Mouse (Mus musculus): Measurements from ENCODE around the gene Kif6. TPM values are rescaled to one million over a fixed set of nuclear protein-coding genes. Genes with fewer than 3 reads are reported as not detected.

Kif6 gene
- polyA plus RNA-seq, 1 experiment from 2014 or later: 3.1 TPM

DNA sequence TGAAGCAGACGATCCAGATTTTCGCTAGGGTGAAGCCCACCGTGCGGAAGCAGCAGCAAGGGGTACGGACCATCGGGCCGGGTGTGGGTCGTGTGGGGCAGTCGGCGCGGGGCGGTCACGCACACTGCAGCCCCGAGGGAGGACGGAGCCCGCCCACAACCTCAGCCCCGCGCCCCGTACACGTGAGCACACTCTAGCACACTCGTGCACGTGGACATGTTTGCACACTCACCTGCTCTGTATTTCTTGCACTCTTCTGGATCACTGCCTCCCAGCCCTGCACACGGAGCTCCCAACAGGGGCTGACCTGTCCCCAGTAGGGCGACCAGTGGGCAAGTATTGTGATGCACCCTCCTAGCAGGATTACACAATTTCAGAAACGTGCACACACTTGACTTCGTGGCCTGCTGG is 310 bp downstream of the Kif6 start:
- Histone ChIP-seq H3K9me3 (replicated peaks; ENCODE audit: control insufficient read depth, low read length) (no peaks in the 10 kb centered on the region), H3K27ac (replicated peaks; ENCODE audit: low read depth, low read length) (no peak overlapping the region), H3K4me3 (ENCODE audit: low read depth, low read length) (peak overlapping the region; percentile 64), H3K4me2 (ENCODE audit: low read depth, low read length) (peak overlapping the region; percentile 91), H3K9ac (replicated peaks; ENCODE audit: low read length) (peak overlapping the region; percentile 63), H3K36me3 (replicated peaks; ENCODE audit: control insufficient read depth, insufficient read depth, low read depth, low read length) (no peaks in the 10 kb centered on the region), H3K27me3 (ENCODE audit: control insufficient read depth, insufficient read depth, low read length) (no peaks in the 10 kb centered on the region), H3K4me1 (ENCODE audit: control insufficient read depth, insufficient read depth, low read length) (no peaks in the 10 kb centered on the region)
- ATAC-seq (replicated peaks; ENCODE audit: insufficient number of reproducible peaks, low FRiP score, low TSS enrichment, low read depth) (peak; percentile 86), DNase-seq (ENCODE audit: low spot score) (no peak)
- WGBS: under 1% methylated on average over 26 of the region's 26 CpGs

DNA sequence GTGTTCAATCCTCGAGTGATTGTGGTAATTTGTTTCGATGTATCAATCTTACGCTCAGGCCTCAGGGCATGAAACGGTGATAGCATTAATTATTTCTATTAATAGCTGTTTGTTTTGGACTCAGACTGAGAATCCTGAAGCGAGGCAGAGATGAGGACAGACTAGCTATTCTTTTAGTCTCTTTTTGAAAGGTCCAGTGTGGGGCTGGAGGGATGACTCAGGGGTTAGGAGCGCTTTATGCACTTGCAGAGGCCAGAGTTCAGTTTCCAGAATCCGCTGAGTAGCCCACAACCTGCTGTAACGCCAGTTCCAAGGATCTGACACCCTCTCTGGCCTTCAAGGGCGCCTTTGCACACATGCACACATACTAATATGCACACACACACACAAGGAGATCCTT is 9.6 kb downstream of the Kif6 start:
- Histone ChIP-seq H3K9ac (replicated peaks; ENCODE audit: low read length) (no peak overlapping the region), H3K27me3 (ENCODE audit: control insufficient read depth, insufficient read depth, low read length) (no peaks in the 10 kb centered on the region), H3K9me3 (replicated peaks; ENCODE audit: control insufficient read depth, low read length) (no peaks in the 10 kb centered on the region), H3K4me1 (ENCODE audit: control insufficient read depth, insufficient read depth, low read length) (no peaks in the 10 kb centered on the region), H3K4me3 (ENCODE audit: low read depth, low read length) (no peak overlapping the region), H3K4me2 (ENCODE audit: low read depth, low read length) (no peak overlapping the region), H3K36me3 (replicated peaks; ENCODE audit: control insufficient read depth, insufficient read depth, low read depth, low read length) (no peaks in the 10 kb centered on the region), H3K27ac (replicated peaks; ENCODE audit: low read depth, low read length) (no peak overlapping the region)
- ATAC-seq (replicated peaks; ENCODE audit: insufficient number of reproducible peaks, low FRiP score, low TSS enrichment, low read depth): no peak
- WGBS: 53% methylated on average over 9 of the region's 9 CpGs
- no peak for DNase-seq (ENCODE audit: low spot score)

DNA sequence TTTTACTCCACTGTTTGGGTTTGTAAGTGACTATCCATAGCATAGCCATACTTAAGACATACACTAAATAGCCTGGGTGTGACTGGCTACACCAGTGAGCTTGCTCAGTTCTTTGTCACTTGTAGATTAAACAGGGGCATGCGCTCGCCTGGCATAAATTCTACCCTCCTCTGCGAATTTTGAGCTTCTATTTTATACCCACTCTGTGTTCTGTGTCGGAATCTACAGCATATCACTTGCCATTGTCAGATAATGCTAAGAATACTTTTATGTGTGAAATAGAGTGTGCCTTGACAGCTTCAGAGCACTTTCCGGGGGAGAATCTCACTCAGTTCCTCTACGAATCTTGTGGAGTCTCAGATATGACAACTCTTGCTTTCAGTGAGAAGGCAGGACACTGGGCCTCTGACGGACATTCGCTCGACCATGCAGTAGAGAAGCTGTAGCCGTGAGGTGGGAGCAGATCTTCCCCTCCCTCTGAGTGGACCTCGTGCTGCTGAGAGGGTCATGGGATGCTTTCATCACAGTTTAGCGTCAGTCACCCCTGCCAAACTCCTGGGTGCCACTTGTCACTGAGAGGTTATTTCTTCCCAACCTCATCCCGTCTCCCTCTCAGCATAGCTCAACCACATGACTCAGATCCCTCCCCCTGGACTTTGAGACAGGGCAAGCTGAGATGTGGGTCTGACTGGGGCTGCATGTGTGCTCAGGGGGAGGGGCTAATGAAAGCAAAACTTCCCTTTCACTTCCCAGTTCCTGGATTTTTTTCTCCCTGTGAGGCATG is 12.3 kb downstream of the Kif6 start:
- Histone ChIP-seq H3K36me3 (replicated peaks; ENCODE audit: control insufficient read depth, insufficient read depth, low read depth, low read length) (no peaks in the 10 kb centered on the region), H3K4me3 (ENCODE audit: low read depth, low read length) (no peak overlapping the region), H3K4me2 (ENCODE audit: low read depth, low read length) (no peak overlapping the region), H3K27me3 (ENCODE audit: control insufficient read depth, insufficient read depth, low read length) (no peaks in the 10 kb centered on the region), H3K9me3 (replicated peaks; ENCODE audit: control insufficient read depth, low read length) (no peaks in the 10 kb centered on the region), H3K27ac (replicated peaks; ENCODE audit: low read depth, low read length) (no peak overlapping the region), H3K9ac (replicated peaks; ENCODE audit: low read length) (no peak overlapping the region), H3K4me1 (ENCODE audit: control insufficient read depth, insufficient read depth, low read length) (no peaks in the 10 kb centered on the region)
- whole genome bisulfite sequencing: 80% methylated on average over 13 of the region's 13 CpGs
- DNase-seq (ENCODE audit: low spot score) (no peak), ATAC-seq (replicated peaks; ENCODE audit: insufficient number of reproducible peaks, low FRiP score, low TSS enrichment, low read depth) (0 out of 2 replicates have a peak, but pooled peaks have one; percentile 18)

DNA sequence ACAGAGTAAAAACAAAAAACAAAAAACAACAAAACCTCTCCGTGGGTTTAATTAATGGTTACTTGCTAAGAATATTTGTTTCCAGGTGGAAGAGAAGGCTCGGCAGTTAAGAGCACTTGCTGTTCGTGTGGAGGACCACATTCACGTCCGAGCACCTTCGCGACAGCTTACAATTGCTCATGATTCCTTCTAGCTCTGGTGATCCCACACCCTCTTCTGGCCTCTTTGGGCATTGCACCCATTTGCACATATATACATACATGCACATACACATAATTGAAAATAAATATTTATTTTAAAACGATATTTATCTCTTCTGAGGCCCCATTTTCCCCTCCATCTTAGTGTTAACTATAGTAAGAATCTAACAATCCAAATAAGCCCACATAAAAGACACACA is 13.9 kb downstream of the Kif6 start:
- DNase-seq (ENCODE audit: low spot score): no peak
- WGBS: 93% methylated on average over 8 of the region's 8 CpGs

DNA sequence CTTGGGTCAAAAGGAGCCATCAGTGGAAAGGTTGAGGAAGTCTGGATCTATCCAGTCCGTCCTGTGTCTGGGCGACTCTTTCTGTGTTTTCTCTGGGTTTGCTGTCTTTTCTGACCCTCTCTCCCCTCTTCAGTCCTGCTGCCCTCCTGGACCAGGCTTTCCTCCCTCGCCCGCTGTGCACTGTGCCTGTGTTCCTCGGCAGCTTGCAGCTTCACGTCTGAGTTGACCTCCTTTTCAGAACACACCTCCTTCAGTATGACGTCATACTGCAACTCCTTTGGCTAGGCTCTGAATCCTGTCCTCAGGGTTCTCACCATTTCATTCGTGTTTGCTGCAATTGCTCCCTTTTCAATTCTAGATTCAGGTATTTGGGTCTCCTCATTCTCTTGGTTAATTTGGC is 18.1 kb downstream of the Kif6 start:
- Histone ChIP-seq H3K4me3 (ENCODE audit: low read depth, low read length) (no peak overlapping the region), H3K9ac (replicated peaks; ENCODE audit: low read length) (no peak overlapping the region), H3K4me2 (ENCODE audit: low read depth, low read length) (no peak overlapping the region), H3K27ac (replicated peaks; ENCODE audit: low read depth, low read length) (no peak overlapping the region), H3K36me3 (replicated peaks; ENCODE audit: control insufficient read depth, insufficient read depth, low read depth, low read length) (no peaks in the 10 kb centered on the region), H3K4me1 (ENCODE audit: control insufficient read depth, insufficient read depth, low read length) (no peaks in the 10 kb centered on the region), H3K27me3 (ENCODE audit: control insufficient read depth, insufficient read depth, low read length) (no peaks in the 10 kb centered on the region), H3K9me3 (replicated peaks; ENCODE audit: control insufficient read depth, low read length) (no peaks in the 10 kb centered on the region)
- 37% methylated on average over 8 of the region's 8 CpGs for WGBS
- no peak for ATAC-seq (replicated peaks; ENCODE audit: insufficient number of reproducible peaks, low FRiP score, low TSS enrichment, low read depth)
- peak; percentile 23 for DNase-seq (ENCODE audit: low spot score)

More for the DNA sequence above, 13.9 kb downstream of the Kif6 start:
- no peaks in the 10 kb centered on the region for H3K4me1 ChIP-seq (ENCODE audit: control insufficient read depth, insufficient read depth, low read length)
- no peaks in the 10 kb centered on the region for H3K9me3 ChIP-seq (replicated peaks; ENCODE audit: control insufficient read depth, low read length)
- no peak overlapping the region for H3K4me3 ChIP-seq (ENCODE audit: low read depth, low read length)
- no peaks in the 10 kb centered on the region for H3K27me3 ChIP-seq (ENCODE audit: control insufficient read depth, insufficient read depth, low read length)
- no peak overlapping the region for H3K9ac ChIP-seq (replicated peaks; ENCODE audit: low read length)
- H3K36me3 ChIP-seq (replicated peaks; ENCODE audit: control insufficient read depth, insufficient read depth, low read depth, low read length): no peaks in the 10 kb centered on the region
- no peak overlapping the region for H3K4me2 ChIP-seq (ENCODE audit: low read depth, low read length)
- ATAC-seq (replicated peaks; ENCODE audit: insufficient number of reproducible peaks, low FRiP score, low TSS enrichment, low read depth): no peak
- no peak overlapping the region for H3K27ac ChIP-seq (replicated peaks; ENCODE audit: low read depth, low read length)

DNA sequence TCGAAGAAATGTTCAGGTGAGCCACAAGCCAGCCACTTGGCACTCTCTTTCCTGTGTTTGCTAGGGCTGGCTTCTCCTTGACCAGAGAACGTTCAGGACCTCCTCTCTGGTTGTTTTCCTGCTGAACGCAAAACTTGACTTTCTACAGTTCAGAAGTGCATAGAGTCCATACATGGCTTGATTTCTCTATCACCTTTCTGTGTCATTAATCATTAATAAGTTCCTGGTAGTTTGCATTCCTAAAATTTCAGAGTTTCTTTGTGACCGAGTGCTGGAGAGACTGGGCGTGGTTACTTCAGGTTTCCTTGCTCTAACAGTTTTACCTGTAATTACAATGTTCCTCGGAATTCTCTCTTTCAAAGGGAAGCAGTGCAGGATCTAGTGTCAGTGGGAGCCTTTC is 27.0 kb downstream of the Kif6 start:
- H3K4me3 ChIP-seq (ENCODE audit: low read depth, low read length): no peak overlapping the region
- H3K9ac ChIP-seq (replicated peaks; ENCODE audit: low read length): no peak overlapping the region
- ATAC-seq (replicated peaks; ENCODE audit: insufficient number of reproducible peaks, low FRiP score, low TSS enrichment, low read depth): no peak
- DNase-seq (ENCODE audit: low spot score): no peak
- no peaks in the 10 kb centered on the region for H3K9me3 ChIP-seq (replicated peaks; ENCODE audit: control insufficient read depth, low read length)
- H3K36me3 ChIP-seq (replicated peaks; ENCODE audit: control insufficient read depth, insufficient read depth, low read depth, low read length): no peaks in the 10 kb centered on the region
- no peaks in the 10 kb centered on the region for H3K27me3 ChIP-seq (ENCODE audit: control insufficient read depth, insufficient read depth, low read length)
- no peak overlapping the region for H3K4me2 ChIP-seq (ENCODE audit: low read depth, low read length)
- H3K4me1 ChIP-seq (ENCODE audit: control insufficient read depth, insufficient read depth, low read length): no peaks in the 10 kb centered on the region
- 89% methylated on average over 6 of the region's 6 CpGs for WGBS
- no peak overlapping the region for H3K27ac ChIP-seq (replicated peaks; ENCODE audit: low read depth, low read length)

DNA sequence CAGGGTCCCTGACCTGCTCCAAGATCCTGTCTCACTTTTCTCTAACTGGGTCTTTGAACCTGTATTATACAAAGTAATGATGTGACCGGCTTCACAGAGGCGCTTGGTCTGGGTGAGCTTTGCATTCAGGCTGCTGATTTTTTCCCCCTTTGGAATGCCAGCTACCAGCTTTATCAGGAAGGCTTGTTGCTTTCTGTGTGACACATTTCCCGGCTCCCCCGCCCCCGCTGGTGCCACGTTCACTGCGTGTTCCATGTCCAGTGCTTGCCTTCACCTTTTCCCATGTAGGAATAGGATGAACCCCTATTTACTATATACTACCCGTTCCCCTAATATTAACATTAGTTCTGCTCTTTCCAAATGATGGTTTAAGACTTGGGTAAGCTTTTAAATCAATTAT is 27.4 kb downstream of the Kif6 start:
- H3K9ac ChIP-seq (replicated peaks; ENCODE audit: low read length): no peak overlapping the region
- ATAC-seq (replicated peaks; ENCODE audit: insufficient number of reproducible peaks, low FRiP score, low TSS enrichment, low read depth): no peak
- H3K27ac ChIP-seq (replicated peaks; ENCODE audit: low read depth, low read length): no peak overlapping the region
- no peak for DNase-seq (ENCODE audit: low spot score)
- H3K27me3 ChIP-seq (ENCODE audit: control insufficient read depth, insufficient read depth, low read length): no peaks in the 10 kb centered on the region
- no peak overlapping the region for H3K4me2 ChIP-seq (ENCODE audit: low read depth, low read length)
- no peaks in the 10 kb centered on the region for H3K9me3 ChIP-seq (replicated peaks; ENCODE audit: control insufficient read depth, low read length)
- no peaks in the 10 kb centered on the region for H3K4me1 ChIP-seq (ENCODE audit: control insufficient read depth, insufficient read depth, low read length)
- 90% methylated on average over 8 of the region's 8 CpGs for WGBS
- H3K36me3 ChIP-seq (replicated peaks; ENCODE audit: control insufficient read depth, insufficient read depth, low read depth, low read length): no peaks in the 10 kb centered on the region
- H3K4me3 ChIP-seq (ENCODE audit: low read depth, low read length): no peak overlapping the region

DNA sequence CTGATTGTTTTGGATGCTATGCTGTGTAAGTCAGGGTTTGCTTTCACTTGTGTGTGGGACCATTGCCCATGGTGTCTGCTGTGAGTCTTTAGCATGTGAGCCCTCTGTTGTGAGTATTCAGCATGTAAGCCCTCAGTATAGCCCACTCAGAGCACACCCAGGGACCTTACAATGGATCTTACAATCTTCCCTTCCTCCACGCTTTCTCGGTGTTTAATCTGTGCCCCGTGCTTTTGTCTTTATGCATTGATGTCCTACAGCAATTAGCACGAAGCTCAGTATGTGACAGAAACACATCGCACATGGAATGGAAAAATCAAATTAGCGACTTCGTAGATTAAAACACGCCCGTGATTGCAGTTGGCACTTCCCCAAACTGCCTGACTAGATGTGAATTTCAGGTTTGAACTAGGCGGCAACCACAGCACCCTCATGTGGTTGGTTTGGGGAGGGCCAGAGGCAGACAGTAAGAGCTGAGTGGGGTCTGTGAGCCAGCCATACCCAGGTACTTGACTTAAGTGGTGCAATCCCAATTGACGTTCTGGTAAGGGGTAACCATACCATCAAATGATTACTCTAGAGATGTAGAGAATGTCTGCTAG is 28.1 kb downstream of the Kif6 start:
- Histone ChIP-seq H3K4me1 (ENCODE audit: control insufficient read depth, insufficient read depth, low read length) (no peaks in the 10 kb centered on the region), H3K4me2 (ENCODE audit: low read depth, low read length) (no peak overlapping the region), H3K27ac (replicated peaks; ENCODE audit: low read depth, low read length) (no peak overlapping the region), H3K9me3 (replicated peaks; ENCODE audit: control insufficient read depth, low read length) (no peaks in the 10 kb centered on the region), H3K9ac (replicated peaks; ENCODE audit: low read length) (no peak overlapping the region), H3K36me3 (replicated peaks; ENCODE audit: control insufficient read depth, insufficient read depth, low read depth, low read length) (no peaks in the 10 kb centered on the region), H3K4me3 (ENCODE audit: low read depth, low read length) (no peak overlapping the region), H3K27me3 (ENCODE audit: control insufficient read depth, insufficient read depth, low read length) (no peaks in the 10 kb centered on the region)
- DNase-seq (ENCODE audit: low spot score): no peak
- ATAC-seq (replicated peaks; ENCODE audit: insufficient number of reproducible peaks, low FRiP score, low TSS enrichment, low read depth): no peak
- WGBS: 89% methylated on average over 11 of the region's 11 CpGs

Measured in embryonic facial prominence, embryonic 11.5 days (tissue).